21 mouse cellular contexts compared by ENCODE assay signal in genomic region chr2:142560400-142560799, GRCm38 (mm10).
A peak's percentile ranks its signal among the peaks of the same experiment; 100 is the strongest.
DNase-seq lines count a peak whose midpoint lies in the region; ATAC-seq and TF ChIP-seq lines count a peak whose summit lies in the region.
"Had no signal": no experiment of that assay in that cellular context is flagged by ENCODE, and none has a peak within 500 bp of the region (broad histone marks: within the 10 kb centered on the region; RNA-seq: fewer than 3 reads in every experiment).

No protein-coding gene starts in this region.

- no peak overlapping the region for H3K9ac ChIP-seq in forebrain, embryonic 11.5 days (ENCODE audit: low read length)
- no peak overlapping the region for H3K9ac ChIP-seq in midbrain, postnatal 0 days (replicated peaks; ENCODE audit: low read length, poor library complexity, severe bottlenecking)
- no peak overlapping the region for H3K9ac ChIP-seq in forebrain, postnatal 0 days
- H3K9ac ChIP-seq in midbrain, embryonic 14.5 days (replicated peaks; ENCODE audit: low read length) = no peak overlapping the region
- H3K9ac ChIP-seq: heart, embryonic 15.5 days; limb, embryonic 15.5 days; liver, embryonic 14.5 days; lung, embryonic 14.5 days had no signal

- TF ChIP-seq CTCF in midbrain, postnatal 0 days (IDR thresholded peaks at IDR 0.05) = no peak
- no peak for TF ChIP-seq CTCF in forebrain, postnatal 0 days (IDR thresholded peaks at IDR 0.05; ENCODE audit: low read depth)

- DNase-seq in forebrain, embryonic 11.5 days (ENCODE audit: low spot score) = no peak
- no peak for DNase-seq in forebrain, embryonic 10.5 days (ENCODE audit: extremely low spot score, low spot score)
- no peak for DNase-seq in midbrain, embryonic 10.5 days (ENCODE audit: low spot score)
- no peak for DNase-seq in midbrain, postnatal 0 days (ENCODE audit: low spot score)
- no peak for DNase-seq in forebrain, postnatal 0 days
- DNase-seq in midbrain, embryonic 14.5 days = no peak
- no peak for DNase-seq in adipocyte (ENCODE audit: low spot score)
- no peak for DNase-seq in spleen, postnatal 36 days (ENCODE audit: low spot score in 2 of 2)
- DNase-seq: adrenal gland, postnatal 14 days; cerebellum, adult 8-10 months; kidney, adult 18-20 months; lung, postnatal 4 days; right cerebral cortex, postnatal 14 days had no signal

- ATAC-seq in forebrain, embryonic 11.5 days (replicated peaks; ENCODE audit: low FRiP score) = 0 out of 2 replicates have a peak, but pooled peaks have one; percentile 20
- no peak for ATAC-seq in midbrain, postnatal 0 days (ENCODE audit: low FRiP score)
- ATAC-seq in forebrain, postnatal 0 days = peak; percentile 8; the same call in 1 of the 2 replicates
- ATAC-seq in midbrain, embryonic 14.5 days (ENCODE audit: low FRiP score, low TSS enrichment) = 0 out of 2 replicates have a peak, but pooled peaks have one; percentile 39
- ATAC-seq: activated CD4-positive, CD25-positive, alpha-beta regulatory T cell, adult 4 months had no signal

- WGBS in forebrain, embryonic 11.5 days = 79% methylated on average over 3 of the region's 3 CpGs
- 83% methylated on average over 3 of the region's 3 CpGs for WGBS in forebrain, embryonic 10.5 days
- 80% methylated on average over 3 of the region's 3 CpGs for WGBS in midbrain, embryonic 10.5 days
- WGBS in midbrain, postnatal 0 days = 53% methylated on average over 3 of the region's 3 CpGs
- WGBS in forebrain, postnatal 0 days = 31% methylated on average over 3 of the region's 3 CpGs
- WGBS in midbrain, embryonic 14.5 days = 37% methylated on average over 3 of the region's 3 CpGs

- H3K4me3 ChIP-seq in forebrain, embryonic 11.5 days (ENCODE audit: low read depth, low read length) = no peak overlapping the region
- no peak overlapping the region for H3K4me3 ChIP-seq in forebrain, embryonic 10.5 days
- no peak overlapping the region for H3K4me3 ChIP-seq in midbrain, embryonic 10.5 days
- H3K4me3 ChIP-seq in midbrain, postnatal 0 days (ENCODE audit: low read depth, low read length) = no peak overlapping the region
- H3K4me3 ChIP-seq in forebrain, postnatal 0 days (ENCODE audit: low read depth, low read length) = no peak overlapping the region
- no peak overlapping the region for H3K4me3 ChIP-seq in midbrain, embryonic 14.5 days (replicated peaks; ENCODE audit: low read depth, low read length)
- H3K4me3 ChIP-seq: heart, embryonic 15.5 days; limb, embryonic 15.5 days; myocyte had no signal

- no peaks in the 10 kb centered on the region for H3K36me3 ChIP-seq in forebrain, embryonic 11.5 days (ENCODE audit: control insufficient read depth, insufficient read depth, low read length)
- no peaks in the 10 kb centered on the region for H3K36me3 ChIP-seq in forebrain, embryonic 10.5 days (replicated peaks)
- H3K36me3 ChIP-seq in midbrain, embryonic 10.5 days = no peaks in the 10 kb centered on the region
- H3K36me3 ChIP-seq in midbrain, postnatal 0 days (ENCODE audit: insufficient read depth, low read length) = no peaks in the 10 kb centered on the region
- no peaks in the 10 kb centered on the region for H3K36me3 ChIP-seq in forebrain, postnatal 0 days (ENCODE audit: insufficient read depth)
- H3K36me3 ChIP-seq in midbrain, embryonic 14.5 days (ENCODE audit: control insufficient read depth, insufficient read depth, low read length) = no peaks in the 10 kb centered on the region
- H3K36me3 ChIP-seq: heart, embryonic 15.5 days; limb, embryonic 15.5 days had no signal

- H3K4me1 ChIP-seq in forebrain, embryonic 11.5 days (replicated peaks; ENCODE audit: control insufficient read depth, insufficient read depth, low read length) = no peaks in the 10 kb centered on the region
- peaks cover 20% of the 10 kb centered on the region for H3K4me1 ChIP-seq in forebrain, embryonic 10.5 days
- peaks cover 26% of the 10 kb centered on the region for H3K4me1 ChIP-seq in midbrain, embryonic 10.5 days
- no peaks in the 10 kb centered on the region for H3K4me1 ChIP-seq in midbrain, postnatal 0 days (ENCODE audit: insufficient read depth, low read length)
- peaks cover 4% of the 10 kb centered on the region; the same call in 1 of the 2 replicates for H3K4me1 ChIP-seq in forebrain, postnatal 0 days (ENCODE audit: insufficient read depth)
- H3K4me1 ChIP-seq in midbrain, embryonic 14.5 days (ENCODE audit: control insufficient read depth, insufficient read depth, low read length) = 0 out of 2 replicates have a peak, but pooled peaks cover 3% of the 10 kb centered on the region
- H3K4me1 ChIP-seq: heart, embryonic 15.5 days; limb, embryonic 15.5 days had no signal

- no peak overlapping the region for H3K4me2 ChIP-seq in forebrain, embryonic 11.5 days (ENCODE audit: low read depth, low read length, severe bottlenecking)
- no peak overlapping the region for H3K4me2 ChIP-seq in midbrain, postnatal 0 days (ENCODE audit: low read depth, low read length, poor library complexity, severe bottlenecking)
- H3K4me2 ChIP-seq in forebrain, postnatal 0 days (ENCODE audit: low read depth) = no peak overlapping the region
- H3K4me2 ChIP-seq in midbrain, embryonic 14.5 days (ENCODE audit: low read length) = no peak overlapping the region
- H3K4me2 ChIP-seq: heart, embryonic 15.5 days; limb, embryonic 15.5 days; lung, embryonic 14.5 days had no signal

- H3K27me3 ChIP-seq in forebrain, embryonic 11.5 days (ENCODE audit: control insufficient read depth, insufficient read depth, low read length) = no peaks in the 10 kb centered on the region
- no peaks in the 10 kb centered on the region for H3K27me3 ChIP-seq in forebrain, embryonic 10.5 days (ENCODE audit: poor library complexity, severe bottlenecking)
- peaks cover 9% of the 10 kb centered on the region; the same call in 1 of the 2 replicates for H3K27me3 ChIP-seq in midbrain, embryonic 10.5 days (ENCODE audit: low read depth, poor library complexity, severe bottlenecking)
- H3K27me3 ChIP-seq in midbrain, postnatal 0 days (ENCODE audit: insufficient read depth, low read length) = no peaks in the 10 kb centered on the region
- H3K27me3 ChIP-seq in forebrain, postnatal 0 days (ENCODE audit: insufficient read depth, low read length) = no peaks in the 10 kb centered on the region
- no peaks in the 10 kb centered on the region for H3K27me3 ChIP-seq in midbrain, embryonic 14.5 days (ENCODE audit: control insufficient read depth, insufficient read depth, low read length)
- H3K27me3 ChIP-seq: heart, embryonic 15.5 days; limb, embryonic 15.5 days had no signal

- H3K9me3 ChIP-seq in forebrain, embryonic 11.5 days (ENCODE audit: control insufficient read depth, low read length) = no peaks in the 10 kb centered on the region
- H3K9me3 ChIP-seq in forebrain, embryonic 10.5 days = no peaks in the 10 kb centered on the region
- no peaks in the 10 kb centered on the region for H3K9me3 ChIP-seq in midbrain, embryonic 10.5 days (replicated peaks)
- no peaks in the 10 kb centered on the region for H3K9me3 ChIP-seq in midbrain, postnatal 0 days (ENCODE audit: low read length)
- H3K9me3 ChIP-seq in forebrain, postnatal 0 days (ENCODE audit: low read length) = no peaks in the 10 kb centered on the region
- H3K9me3 ChIP-seq in midbrain, embryonic 14.5 days (ENCODE audit: control insufficient read depth, low read length) = no peaks in the 10 kb centered on the region
- H3K9me3 ChIP-seq: heart, embryonic 15.5 days; limb, embryonic 15.5 days had no signal

- no peak overlapping the region for H3K27ac ChIP-seq in forebrain, embryonic 11.5 days (ENCODE audit: low read depth, low read length)
- H3K27ac ChIP-seq in forebrain, embryonic 10.5 days = no peak overlapping the region
- H3K27ac ChIP-seq in midbrain, embryonic 10.5 days (replicated peaks) = peak overlapping the region; percentile 76; the same call in 1 of the 2 replicates
- no peak overlapping the region for H3K27ac ChIP-seq in midbrain, postnatal 0 days (ENCODE audit: low read depth, low read length)
- H3K27ac ChIP-seq in forebrain, postnatal 0 days (ENCODE audit: low read depth, low read length) = no peak overlapping the region
- H3K27ac ChIP-seq in midbrain, embryonic 14.5 days (replicated peaks; ENCODE audit: low read depth, low read length) = 0 out of 2 replicates have a peak overlapping the region, but pooled peaks have one; percentile 32
- H3K27ac ChIP-seq: heart, embryonic 15.5 days; hindbrain, postnatal 0 days; kidney, postnatal 0 days; limb, embryonic 15.5 days; liver, embryonic 14.5 days had no signal

Comparison
In these comparisons a context has a peak if more than half of its experiments do, and no peak if none do; other contexts are left out.
1. H3K27ac ChIP-seq: peak in midbrain, embryonic 10.5 days (single experiment) and midbrain, embryonic 14.5 days (single experiment); none in forebrain, embryonic 11.5 days (single experiment), forebrain, embryonic 10.5 days (single experiment), midbrain, postnatal 0 days (single experiment) and forebrain, postnatal 0 days (single experiment).